ENCODE assay signal across 32 mouse cellular contexts in genomic region chr6:39395471-39395870, GRCm38 (mm10). TPM values are rescaled to one million over a fixed set of nuclear protein-coding genes. Genes with fewer than 3 reads are reported as not detected.
DNase-seq lines count a peak whose midpoint lies in the region; ATAC-seq lines count a peak whose summit lies in the region.
"Had no signal": no experiment of that assay in that cellular context is flagged by ENCODE, and none has a peak within 500 bp of the region (broad histone marks: within the 10 kb centered on the region; RNA-seq: fewer than 3 reads in every experiment).

No protein-coding gene starts in this region.

- H3K9ac ChIP-seq in hindbrain, embryonic 12.5 days = no peak overlapping the region
- no peak overlapping the region for H3K9ac ChIP-seq in hindbrain, embryonic 11.5 days (ENCODE audit: low read depth, low read length)
- H3K9ac ChIP-seq in neural tube, embryonic 13.5 days = no peak overlapping the region
- no peak overlapping the region for H3K9ac ChIP-seq in hindbrain, embryonic 16.5 days (ENCODE audit: low read depth, low read length)
- H3K9ac ChIP-seq: embryonic facial prominence, embryonic 15.5 days; forebrain, embryonic 12.5 days; forebrain, postnatal 0 days; limb, embryonic 15.5 days; liver, embryonic 13.5 days had no signal

- peaks cover 46% of the 10 kb centered on the region for H3K36me3 ChIP-seq in hindbrain, embryonic 12.5 days
- H3K36me3 ChIP-seq in hindbrain, embryonic 11.5 days (ENCODE audit: control insufficient read depth, insufficient read depth, low read length) = peaks cover 2% of the 10 kb centered on the region; the same call in 1 of the 2 replicates
- H3K36me3 ChIP-seq in neural tube, embryonic 13.5 days = peaks cover 71% of the 10 kb centered on the region
- H3K36me3 ChIP-seq in hindbrain, embryonic 16.5 days (ENCODE audit: control insufficient read depth, insufficient read depth, low read length) = peaks cover 25% of the 10 kb centered on the region

- no peaks in the 10 kb centered on the region for H3K9me3 ChIP-seq in hindbrain, embryonic 12.5 days (replicated peaks)
- no peaks in the 10 kb centered on the region for H3K9me3 ChIP-seq in hindbrain, embryonic 11.5 days (ENCODE audit: control insufficient read depth, low read length)
- H3K9me3 ChIP-seq in neural tube, embryonic 13.5 days = no peaks in the 10 kb centered on the region
- no peaks in the 10 kb centered on the region for H3K9me3 ChIP-seq in hindbrain, embryonic 16.5 days (ENCODE audit: control insufficient read depth, low read length)
- H3K9me3 ChIP-seq: embryonic facial prominence, embryonic 10.5 days; embryonic facial prominence, embryonic 15.5 days; forebrain, embryonic 12.5 days; G1E; limb, embryonic 15.5 days; liver, embryonic 13.5 days had no signal

- peak overlapping the region; percentile 40 for H3K27ac ChIP-seq in hindbrain, embryonic 12.5 days
- H3K27ac ChIP-seq in hindbrain, embryonic 11.5 days (ENCODE audit: low read depth, low read length) = no peak overlapping the region
- peak overlapping the region; percentile 69 for H3K27ac ChIP-seq in neural tube, embryonic 13.5 days (replicated peaks)
- H3K27ac ChIP-seq in hindbrain, embryonic 16.5 days (ENCODE audit: low read depth, low read length) = no peak overlapping the region
- H3K27ac ChIP-seq: embryonic facial prominence, embryonic 10.5 days; embryonic facial prominence, embryonic 15.5 days; forebrain, embryonic 12.5 days; limb, embryonic 15.5 days; liver, embryonic 13.5 days; macrophage; stomach, postnatal 0 days had no signal

- H3K4me2 ChIP-seq in hindbrain, embryonic 12.5 days (replicated peaks) = no peak overlapping the region
- H3K4me2 ChIP-seq in hindbrain, embryonic 11.5 days (replicated peaks; ENCODE audit: low read depth, low read length) = no peak overlapping the region
- H3K4me2 ChIP-seq in neural tube, embryonic 13.5 days = no peak overlapping the region
- H3K4me2 ChIP-seq in hindbrain, embryonic 16.5 days (ENCODE audit: low read length) = no peak overlapping the region
- H3K4me2 ChIP-seq: embryonic facial prominence, embryonic 15.5 days; forebrain, embryonic 12.5 days; limb, embryonic 15.5 days; liver, embryonic 13.5 days had no signal

- H3K4me1 ChIP-seq in hindbrain, embryonic 12.5 days = no peaks in the 10 kb centered on the region
- H3K4me1 ChIP-seq in hindbrain, embryonic 11.5 days (replicated peaks; ENCODE audit: control insufficient read depth, insufficient read depth, low read length) = no peaks in the 10 kb centered on the region
- peaks cover 10% of the 10 kb centered on the region; the same call in 1 of the 2 replicates for H3K4me1 ChIP-seq in neural tube, embryonic 13.5 days (replicated peaks)
- no peaks in the 10 kb centered on the region for H3K4me1 ChIP-seq in hindbrain, embryonic 16.5 days (ENCODE audit: control insufficient read depth, insufficient read depth, low read depth, low read length)
- H3K4me1 ChIP-seq: embryonic facial prominence, embryonic 10.5 days; embryonic facial prominence, embryonic 15.5 days; forebrain, embryonic 12.5 days; limb, embryonic 15.5 days; liver, embryonic 13.5 days had no signal

- no peak overlapping the region for H3K4me3 ChIP-seq in hindbrain, embryonic 12.5 days
- no peak overlapping the region for H3K4me3 ChIP-seq in hindbrain, embryonic 11.5 days (ENCODE audit: low read depth, low read length)
- H3K4me3 ChIP-seq in neural tube, embryonic 13.5 days = no peak overlapping the region
- H3K4me3 ChIP-seq in hindbrain, embryonic 16.5 days (ENCODE audit: low read length) = no peak overlapping the region
- H3K4me3 ChIP-seq: embryonic facial prominence, embryonic 10.5 days; embryonic facial prominence, embryonic 15.5 days; forebrain, embryonic 12.5 days; limb, embryonic 15.5 days; liver, embryonic 13.5 days had no signal

- H3K27me3 ChIP-seq in hindbrain, embryonic 12.5 days = no peaks in the 10 kb centered on the region
- H3K27me3 ChIP-seq in hindbrain, embryonic 11.5 days (ENCODE audit: control insufficient read depth, insufficient read depth, low read length) = no peaks in the 10 kb centered on the region
- H3K27me3 ChIP-seq in neural tube, embryonic 13.5 days = no peaks in the 10 kb centered on the region
- H3K27me3 ChIP-seq in hindbrain, embryonic 16.5 days (replicated peaks; ENCODE audit: control insufficient read depth, insufficient read depth, low read length) = no peaks in the 10 kb centered on the region
- H3K27me3 ChIP-seq: CH12.LX; embryonic facial prominence, embryonic 15.5 days; forebrain, embryonic 12.5 days; limb, embryonic 15.5 days; liver, embryonic 13.5 days had no signal

- 76% methylated on average over 4 of the region's 4 CpGs for WGBS in hindbrain, embryonic 12.5 days
- WGBS in hindbrain, embryonic 11.5 days = 87% methylated on average over 4 of the region's 4 CpGs
- WGBS in neural tube, embryonic 13.5 days = 46% methylated on average over 4 of the region's 4 CpGs
- WGBS in hindbrain, embryonic 16.5 days = 64% methylated on average over 4 of the region's 4 CpGs

- ATAC-seq in hindbrain, embryonic 12.5 days (ENCODE audit: low FRiP score) = no peak
- ATAC-seq in hindbrain, embryonic 11.5 days (ENCODE audit: low FRiP score) = no peak
- ATAC-seq in neural tube, embryonic 13.5 days (ENCODE audit: low read depth) = peak; percentile 86
- 0 out of 2 replicates have a peak, but pooled peaks have one; percentile 43 for ATAC-seq in hindbrain, embryonic 16.5 days
- no peak for ATAC-seq in megakaryocyte progenitor cell, adult 5-6 weeks (replicated peaks; ENCODE audit: poor library complexity)
- ATAC-seq: forebrain, postnatal 0 days; intestine, embryonic 16.5 days had no signal

- DNase-seq in hindbrain, embryonic 11.5 days (ENCODE audit: low spot score) = no peak
- no peak for DNase-seq in neural tube, embryonic 10.5 days (ENCODE audit: extremely low spot score, low spot score)
- DNase-seq in urinary bladder, postnatal 4 days (ENCODE audit: low spot score in 2 of 2) = no peak
- DNase-seq: adrenal gland, adult 2 months; adrenal gland, postnatal 36 days; forebrain, postnatal 0 days; heart, postnatal 14 days; kidney, adult 8-10 months; kidney, postnatal 36 days; layer of hippocampus, postnatal 36 days; left cerebral cortex, postnatal 4 days; liver, embryonic 13.5 days; lung, adult 18-20 months; lung, postnatal 10 days; midbrain, embryonic 14.5 days; right cerebral cortex, postnatal 4 days; thymus, postnatal 4 days had no signal

RNA-seq across cellular contexts. Expression of gene Rab19, which starts 14.5 kb away (rescaled TPM):
- polyA plus RNA-seq in hindbrain, embryonic 12.5 days (2016; fragmentation: Nextera tagmentation; extraction: Ambion mirVana) = 0.52 and 0.66 TPM in 2 replicates
- 0.39 and 0.74 TPM in 2 replicates for polyA plus RNA-seq in hindbrain, embryonic 11.5 days (2014; fragmentation: Nextera tagmentation; extraction: Ambion mirVana)
- polyA plus RNA-seq in neural tube, embryonic 13.5 days (2015; fragmentation: Nextera tagmentation; extraction: Ambion mirVana) = 0.44 TPM in 1 of 2 replicates, not detected in the other
- 0.13 and 0.35 TPM in 2 replicates for polyA plus RNA-seq in hindbrain, embryonic 16.5 days (2015; fragmentation: Nextera tagmentation; extraction: Ambion mirVana)
- 0.37 TPM in 1 of 2 replicates, not detected in the other for total RNA-seq in megakaryocyte progenitor cell, adult 5-6 weeks (2015)
- total RNA-seq in megakaryocyte progenitor cell, adult 5-6 weeks (2017) = 0.34 and 0.42 TPM in 2 replicates
- total RNA-seq: forebrain, postnatal 0 days; layer of hippocampus, adult 8-10 months; layer of hippocampus, postnatal 36 days; left cerebral cortex, postnatal 4 days had no signal
- polyA plus RNA-seq: adrenal gland, adult 2 months; C2C12; G1E had no signal

RNA-seq across cellular contexts. Expression of gene Slc37a3, which starts 18.0 kb away (rescaled TPM):
- 56.5 and 59.0 TPM in 2 replicates for polyA plus RNA-seq in hindbrain, embryonic 12.5 days (2016; fragmentation: Nextera tagmentation; extraction: Ambion mirVana)
- polyA plus RNA-seq in hindbrain, embryonic 11.5 days (2014; fragmentation: Nextera tagmentation; extraction: Ambion mirVana) = 47.0 and 50.3 TPM in 2 replicates
- 60.3 and 65.9 TPM in 2 replicates for polyA plus RNA-seq in neural tube, embryonic 13.5 days (2015; fragmentation: Nextera tagmentation; extraction: Ambion mirVana)
- 57.9 and 60.1 TPM in 2 replicates for polyA plus RNA-seq in hindbrain, embryonic 16.5 days (2015; fragmentation: Nextera tagmentation; extraction: Ambion mirVana)
- total RNA-seq in megakaryocyte progenitor cell, adult 5-6 weeks (2015) = 0.59 and 0.73 TPM in 2 replicates
- total RNA-seq in megakaryocyte progenitor cell, adult 5-6 weeks (2017) = 1.7 and 3.4 TPM in 2 replicates

RNA-seq across cellular contexts. Expression of gene Mkrn1, which starts 24.8 kb away (rescaled TPM):
- polyA plus RNA-seq in hindbrain, embryonic 12.5 days (2016; fragmentation: Nextera tagmentation; extraction: Ambion mirVana) = 178 and 191 TPM in 2 replicates
- polyA plus RNA-seq in hindbrain, embryonic 11.5 days (2014; fragmentation: Nextera tagmentation; extraction: Ambion mirVana) = 127 and 147 TPM in 2 replicates
- 215 and 237 TPM in 2 replicates for polyA plus RNA-seq in neural tube, embryonic 13.5 days (2015; fragmentation: Nextera tagmentation; extraction: Ambion mirVana)
- polyA plus RNA-seq in hindbrain, embryonic 16.5 days (2015; fragmentation: Nextera tagmentation; extraction: Ambion mirVana) = 237 and 243 TPM in 2 replicates
- total RNA-seq in megakaryocyte progenitor cell, adult 5-6 weeks (2015) = 43.6 and 49.2 TPM in 2 replicates
- total RNA-seq in megakaryocyte progenitor cell, adult 5-6 weeks (2017) = 31.7 and 34.4 TPM in 2 replicates

Comparison
In these comparisons a context has a peak if more than half of its experiments do, and no peak if none do; other contexts are left out.
1. ATAC-seq: peak in neural tube, embryonic 13.5 days (single experiment) and hindbrain, embryonic 16.5 days (single experiment); none in hindbrain, embryonic 12.5 days (single experiment), hindbrain, embryonic 11.5 days (single experiment) and megakaryocyte progenitor cell, adult 5-6 weeks (single experiment).
2. H3K27ac ChIP-seq: peak in hindbrain, embryonic 12.5 days (single experiment) and neural tube, embryonic 13.5 days (single experiment); none in hindbrain, embryonic 11.5 days (single experiment) and hindbrain, embryonic 16.5 days (single experiment).